Mouse (Mus musculus): ENCODE data around the gene B3glct. TPM values are rescaled to one million over a fixed set of nuclear protein-coding genes. Genes with fewer than 3 reads are reported as not detected.
A peak's percentile ranks its signal among the peaks of the same experiment; 100 is the strongest.

The B3glct gene
- total RNA-seq, 2 experiments from 2014 or later, result 19.7 to 24.4 TPM

- DNase-seq (ENCODE audit: low spot score in 2 of 2), result no peak
Observed at GRCm38 (mm10) chr5:149662980-149663379, 15.1 kb upstream of the B3glct start.

- DNase-seq (ENCODE audit: low spot score in 2 of 2), result no peak
Observed at GRCm38 (mm10) chr5:149663417-149663816, 14.6 kb upstream of the B3glct start.

GRCm38 (mm10) chr5:149677196-149677595, 834 bp upstream of the B3glct start:
- no peak for DNase-seq (ENCODE audit: low spot score in 2 of 2)

- DNase-seq (ENCODE audit: low spot score in 2 of 2), result no peak
Observed at GRCm38 (mm10) chr5:149678990-149679348, 939 bp downstream of the B3glct start.

- DNase-seq (ENCODE audit: low spot score in 2 of 2), result no peak
Observed at GRCm38 (mm10) chr5:149679362-149679761, 1.3 kb downstream of the B3glct start.

GRCm38 (mm10) chr5:149679886-149680285, 1.9 kb downstream of the B3glct start:
- no peak for DNase-seq (ENCODE audit: low spot score in 2 of 2)

- DNase-seq (ENCODE audit: low spot score in 2 of 2), result no peak
Observed at GRCm38 (mm10) chr5:149680946-149681345, 2.9 kb downstream of the B3glct start.

- DNase-seq (ENCODE audit: low spot score in 2 of 2), result no peak
Observed at GRCm38 (mm10) chr5:149689860-149690259, 11.8 kb downstream of the B3glct start.

- peak; percentile 32 to 53 for DNase-seq (ENCODE audit: low spot score in 2 of 2)
Observed at GRCm38 (mm10) chr5:149692548-149692947, 14.5 kb downstream of the B3glct start.

- no peak for DNase-seq (ENCODE audit: low spot score in 2 of 2)
Observed at GRCm38 (mm10) chr5:149693200-149693599, 15.2 kb downstream of the B3glct start.

- no peak for DNase-seq (ENCODE audit: low spot score in 2 of 2)
Observed at GRCm38 (mm10) chr5:149693968-149694367, 15.9 kb downstream of the B3glct start.

GRCm38 (mm10) chr5:149695077-149695750, 17.2 kb downstream of the B3glct start:
- DNase-seq (ENCODE audit: low spot score in 2 of 2), result no peak

- no peak for DNase-seq (ENCODE audit: low spot score in 2 of 2)
Observed at GRCm38 (mm10) chr5:149702770-149703169, 24.7 kb downstream of the B3glct start.

GRCm38 (mm10) chr5:149711545-149711944, 33.5 kb downstream of the B3glct start:
- no peak for DNase-seq (ENCODE audit: low spot score in 2 of 2)

- DNase-seq (ENCODE audit: low spot score in 2 of 2), result peak; percentile 65 to 73
Observed at GRCm38 (mm10) chr5:149713170-149713774, 35.2 kb downstream of the B3glct start.

GRCm38 (mm10) chr5:149713834-149714233, 35.8 kb downstream of the B3glct start:
- DNase-seq (ENCODE audit: low spot score in 2 of 2), result peak; percentile 16 to 29

GRCm38 (mm10) chr5:149715571-149716328, 37.7 kb downstream of the B3glct start:
- DNase-seq (ENCODE audit: low spot score in 2 of 2), result no peak

- DNase-seq (ENCODE audit: low spot score in 2 of 2), result no peak
Observed at GRCm38 (mm10) chr5:149716329-149716690, 38.3 kb downstream of the B3glct start.

- no peak for DNase-seq (ENCODE audit: low spot score in 2 of 2)
Observed at GRCm38 (mm10) chr5:149731776-149732175, 53.7 kb downstream of the B3glct start.

GRCm38 (mm10) chr5:149737210-149737609, 59.2 kb downstream of the B3glct start:
- DNase-seq (ENCODE audit: low spot score in 2 of 2), result no peak

- no peak for DNase-seq (ENCODE audit: low spot score in 2 of 2)
Observed at GRCm38 (mm10) chr5:149740145-149740544, 62.1 kb downstream of the B3glct start.

GRCm38 (mm10) chr5:149740703-149741102, 62.7 kb downstream of the B3glct start:
- no peak for DNase-seq (ENCODE audit: low spot score in 2 of 2)

Data from layer of hippocampus, postnatal 10 days (tissue).